Mouse (Mus musculus) cerebellum, adult 11 months (tissue): Measurements from ENCODE around the gene Arhgef28.
A peak's percentile ranks its signal among the peaks of the same experiment; 100 is the strongest.

Source experiments
- DNase-seq: peaks from one replicate; pipeline ENCODE4 v3.0.0; 2022

Arhgef28 gene

GRCm38 (mm10) chr13:97954051-97954450, 252.2 kb downstream of the Arhgef28 start:
- no peak for DNase-seq

- DNase-seq, result no peak
Observed at GRCm38 (mm10) chr13:97953526-97953925, 252.7 kb downstream of the Arhgef28 start.

GRCm38 (mm10) chr13:97948856-97949255, 257.4 kb downstream of the Arhgef28 start:
- no peak for DNase-seq

- no peak for DNase-seq
Observed at GRCm38 (mm10) chr13:97947598-97947997, 258.6 kb downstream of the Arhgef28 start.

GRCm38 (mm10) chr13:97946422-97946821, 259.8 kb downstream of the Arhgef28 start:
- DNase-seq, result no peak

- no peak for DNase-seq
Observed at GRCm38 (mm10) chr13:97941909-97942680, 264.1 kb downstream of the Arhgef28 start.

GRCm38 (mm10) chr13:97941099-97941498, 265.1 kb downstream of the Arhgef28 start:
- no peak for DNase-seq

GRCm38 (mm10) chr13:97939433-97940160, 266.6 kb downstream of the Arhgef28 start:
- no peak for DNase-seq

- peak; percentile 66 for DNase-seq
Observed at GRCm38 (mm10) chr13:97938596-97939297, 267.5 kb downstream of the Arhgef28 start.

GRCm38 (mm10) chr13:97937919-97938318, 268.3 kb downstream of the Arhgef28 start:
- peak; percentile 24 for DNase-seq

GRCm38 (mm10) chr13:97928135-97928497, 278.1 kb downstream of the Arhgef28 start:
- DNase-seq, result no peak

- no peak for DNase-seq
Observed at GRCm38 (mm10) chr13:97927376-97928134, 278.7 kb downstream of the Arhgef28 start.

- no peak for DNase-seq
Observed at GRCm38 (mm10) chr13:97926371-97926770, 279.9 kb downstream of the Arhgef28 start.

GRCm38 (mm10) chr13:97923009-97923408, 283.2 kb downstream of the Arhgef28 start:
- no peak for DNase-seq

GRCm38 (mm10) chr13:97919590-97919989, 286.6 kb downstream of the Arhgef28 start:
- no peak for DNase-seq

- no peak for DNase-seq
Observed at GRCm38 (mm10) chr13:97918117-97918900, 287.9 kb downstream of the Arhgef28 start.

GRCm38 (mm10) chr13:97911013-97911412, 295.2 kb downstream of the Arhgef28 start:
- no peak for DNase-seq

- DNase-seq, result no peak
Observed at GRCm38 (mm10) chr13:97902821-97903220, 303.4 kb downstream of the Arhgef28 start.

GRCm38 (mm10) chr13:97900380-97900758, 305.9 kb downstream of the Arhgef28 start:
- no peak for DNase-seq

GRCm38 (mm10) chr13:97899604-97900379, 306.4 kb downstream of the Arhgef28 start:
- DNase-seq, result no peak

GRCm38 (mm10) chr13:97898590-97898989, 307.6 kb downstream of the Arhgef28 start:
- no peak for DNase-seq
